Mouse (Mus musculus): ENCODE data around the gene Grb10. TPM values are rescaled to one million over a fixed set of nuclear protein-coding genes. Genes with fewer than 3 reads are reported as not detected.

The Grb10 gene
- total and polyA plus RNA-seq, 3 experiments, result 0.30 to 0.33 TPM; not detected in 1

GRCm38 (mm10) chr11:12040391-12040790, 1.9 kb upstream of the Grb10 start:
- Histone ChIP-seq H3K9me3 (replicated peaks) (peaks cover 17% of the 10 kb centered on the region), H3K27me3 (ENCODE audit: insufficient read depth, low read length) (no peaks in the 10 kb centered on the region; the same call in 1 of the 2 replicates), H3K4me1 (ENCODE audit: insufficient read depth, low read depth, low read length) (no peaks in the 10 kb centered on the region), H3K36me3 (replicated peaks) (no peaks in the 10 kb centered on the region), H3K4me3 (ENCODE audit: low read depth, low read length) (no peak overlapping the region)
- no peak for DNase-seq (ENCODE audit: low spot score)
- ATAC-seq (ENCODE audit: extremely low read depth, insufficient number of reproducible peaks, low FRiP score, poor library complexity, severe bottlenecking), result no peak
- TF ChIP-seq GATA2 (IDR thresholded peaks at IDR 0.05; ENCODE audit: borderline replicate concordance, low read depth, low read length) (no peak), POLR2AphosphoS5 (IDR thresholded peaks at IDR 0.05; ENCODE audit: insufficient replicate concordance, low read depth, low read length) (no peak), TAL1 (conservative IDR thresholded peaks at IDR 0.05; ENCODE audit: low read depth, low read length) (no peak), GATA1 (IDR thresholded peaks at IDR 0.05; ENCODE audit: borderline replicate concordance, low read length) (no peak), CTCF (IDR thresholded peaks at IDR 0.05; ENCODE audit: low read depth, low read length) (no peak)

DNA sequence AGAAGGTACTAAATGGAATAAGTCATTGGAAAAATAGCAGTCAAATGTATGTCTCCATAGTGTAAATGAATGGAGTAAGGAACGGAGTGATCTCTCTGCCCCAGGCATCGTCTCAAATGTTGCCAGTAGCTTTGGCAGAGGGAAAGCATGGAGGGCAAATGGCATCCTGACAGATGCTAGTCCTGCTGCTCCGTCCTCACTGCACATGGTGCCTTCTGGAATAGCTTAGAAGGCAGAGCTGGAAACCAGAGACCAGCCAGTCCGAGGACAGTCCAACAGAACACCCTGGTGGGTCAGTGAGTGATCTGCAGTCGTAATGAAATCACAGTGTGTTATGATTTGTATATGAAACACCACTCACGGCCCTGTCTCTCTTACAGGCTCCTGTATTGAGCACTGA, 1.3 kb upstream of the Grb10 start:
- Histone ChIP-seq H3K9me3 (replicated peaks) (peaks cover 17% of the 10 kb centered on the region), H3K4me1 (ENCODE audit: insufficient read depth, low read depth, low read length) (no peaks in the 10 kb centered on the region), H3K27me3 (ENCODE audit: insufficient read depth, low read length) (no peaks in the 10 kb centered on the region; the same call in 1 of the 2 replicates), H3K36me3 (replicated peaks) (no peaks in the 10 kb centered on the region), H3K4me3 (ENCODE audit: low read depth, low read length) (no peak overlapping the region)
- DNase-seq (ENCODE audit: low spot score) (no peak), ATAC-seq (ENCODE audit: extremely low read depth, insufficient number of reproducible peaks, low FRiP score, poor library complexity, severe bottlenecking) (no peak)
- TF ChIP-seq GATA1 (IDR thresholded peaks at IDR 0.05; ENCODE audit: borderline replicate concordance, low read length), result no peak
- no peak for TF ChIP-seq GATA2 (IDR thresholded peaks at IDR 0.05; ENCODE audit: borderline replicate concordance, low read depth, low read length)

- no peak overlapping the region for H3K4me3 ChIP-seq (ENCODE audit: low read depth, low read length)
- ATAC-seq (ENCODE audit: extremely low read depth, insufficient number of reproducible peaks, low FRiP score, poor library complexity, severe bottlenecking) (no peak), DNase-seq (ENCODE audit: low spot score) (no peak)
- TF ChIP-seq POLR2AphosphoS5 (IDR thresholded peaks at IDR 0.05; ENCODE audit: insufficient replicate concordance, low read depth, low read length), result no peak
- no peak for TF ChIP-seq CTCF (IDR thresholded peaks at IDR 0.05; ENCODE audit: low read depth, low read length)
- no peak for TF ChIP-seq GATA2 (IDR thresholded peaks at IDR 0.05; ENCODE audit: borderline replicate concordance, low read depth, low read length)
- no peak for TF ChIP-seq GATA1 (IDR thresholded peaks at IDR 0.05; ENCODE audit: borderline replicate concordance, low read length)
- no peak for TF ChIP-seq TAL1 (conservative IDR thresholded peaks at IDR 0.05; ENCODE audit: low read depth, low read length)
- H3K9me3 ChIP-seq (replicated peaks), result peaks cover 17% of the 10 kb centered on the region
- no peaks in the 10 kb centered on the region; the same call in 1 of the 2 replicates for H3K27me3 ChIP-seq (ENCODE audit: insufficient read depth, low read length)
- H3K36me3 ChIP-seq (replicated peaks), result no peaks in the 10 kb centered on the region
- H3K4me1 ChIP-seq (ENCODE audit: insufficient read depth, low read depth, low read length), result no peaks in the 10 kb centered on the region
These were observed 615 bp upstream of the Grb10 start for GRCm38 (mm10) chr11:12039098-12039497.

DNA sequence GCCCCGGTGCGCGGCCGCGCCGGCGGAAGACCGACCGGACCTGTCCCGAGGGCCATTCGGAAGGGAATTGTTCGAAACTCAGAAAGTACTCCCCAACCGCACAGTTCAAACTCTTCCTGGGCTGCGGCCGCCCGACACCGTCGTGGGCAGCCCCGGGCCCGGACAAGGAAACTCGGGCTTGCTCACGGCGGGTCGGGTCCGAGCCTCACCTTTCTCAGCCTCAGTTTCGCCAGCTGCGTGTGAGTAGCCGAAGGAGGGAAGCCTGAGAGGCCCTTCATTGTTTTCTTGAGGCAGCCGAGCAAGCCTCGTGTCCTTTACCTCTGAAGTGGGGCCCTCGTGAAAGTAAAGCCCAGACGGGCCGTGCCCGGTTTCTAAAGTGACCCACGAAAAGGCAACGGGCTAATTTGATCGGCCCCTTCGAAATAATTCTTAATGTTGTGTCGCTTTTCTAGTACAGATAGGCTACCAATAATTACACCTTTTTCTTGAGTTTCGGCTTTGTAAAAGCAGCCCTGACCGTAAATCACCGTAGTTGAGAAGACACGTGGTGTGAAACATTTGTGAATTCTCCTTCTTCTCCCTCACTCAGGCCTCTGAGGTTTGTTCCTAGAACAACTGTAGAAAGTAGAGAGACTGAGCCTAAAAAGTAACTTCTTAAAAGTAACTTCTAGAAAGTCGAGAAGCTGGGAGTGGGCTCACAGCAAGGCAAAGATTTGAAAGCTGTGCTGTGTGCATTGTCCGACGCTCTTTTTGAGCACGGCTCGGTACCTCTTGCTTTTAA, 604 bp downstream of the Grb10 start:
- Histone ChIP-seq H3K27me3 (ENCODE audit: insufficient read depth, low read length) (no peaks in the 10 kb centered on the region; the same call in 1 of the 2 replicates), H3K9me3 (replicated peaks) (peaks cover 17% of the 10 kb centered on the region), H3K36me3 (replicated peaks) (no peaks in the 10 kb centered on the region), H3K4me1 (ENCODE audit: insufficient read depth, low read depth, low read length) (no peaks in the 10 kb centered on the region), H3K4me3 (ENCODE audit: low read depth, low read length) (no peak overlapping the region)
- no peak for TF ChIP-seq GATA1 (IDR thresholded peaks at IDR 0.05; ENCODE audit: borderline replicate concordance, low read length)
- TF ChIP-seq TAL1 (conservative IDR thresholded peaks at IDR 0.05; ENCODE audit: low read depth, low read length), result no peak
- no peak for TF ChIP-seq POLR2AphosphoS5 (IDR thresholded peaks at IDR 0.05; ENCODE audit: insufficient replicate concordance, low read depth, low read length)
- TF ChIP-seq CTCF (IDR thresholded peaks at IDR 0.05; ENCODE audit: low read depth, low read length), result no peak
- TF ChIP-seq GATA2 (IDR thresholded peaks at IDR 0.05; ENCODE audit: borderline replicate concordance, low read depth, low read length), result no peak
- ATAC-seq (ENCODE audit: extremely low read depth, insufficient number of reproducible peaks, low FRiP score, poor library complexity, severe bottlenecking) (no peak), DNase-seq (ENCODE audit: low spot score) (no peak)

DNA sequence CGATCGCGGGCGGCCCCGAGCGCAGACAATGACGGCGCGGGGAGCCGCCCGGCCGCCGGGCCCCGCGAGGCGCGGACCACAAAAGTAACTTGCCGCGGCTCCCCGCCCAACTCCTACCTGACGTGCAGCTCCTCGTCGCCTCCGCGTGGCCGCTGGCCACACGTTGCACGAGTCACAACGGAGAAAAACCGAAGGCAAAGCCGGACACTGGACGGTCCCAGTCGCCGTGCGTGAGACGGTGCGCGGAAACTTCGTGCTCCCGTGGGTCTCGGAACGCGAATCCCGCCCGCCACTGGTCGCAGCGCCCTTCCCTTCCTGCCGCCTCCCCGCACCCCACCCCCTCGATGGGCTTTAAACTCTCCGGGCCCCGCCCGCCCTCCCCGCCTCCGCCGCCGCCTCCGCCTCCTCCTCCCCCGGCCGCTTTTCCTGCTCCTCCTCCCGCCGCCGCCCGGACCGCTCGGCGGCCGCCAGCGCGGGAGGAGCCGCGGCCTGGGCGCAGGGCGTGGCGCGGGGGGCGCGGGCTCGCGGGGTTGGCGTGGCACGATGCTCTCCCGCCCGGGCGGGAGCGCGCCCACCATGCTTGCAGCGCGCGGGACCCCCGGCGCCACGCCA, 1.3 kb downstream of the Grb10 start:
- H3K27me3 ChIP-seq (ENCODE audit: insufficient read depth, low read length), result no peaks in the 10 kb centered on the region; the same call in 1 of the 2 replicates
- H3K36me3 ChIP-seq (replicated peaks), result no peaks in the 10 kb centered on the region
- peaks cover 17% of the 10 kb centered on the region for H3K9me3 ChIP-seq (replicated peaks)
- ATAC-seq (ENCODE audit: extremely low read depth, insufficient number of reproducible peaks, low FRiP score, poor library complexity, severe bottlenecking), result no peak
- H3K4me1 ChIP-seq (ENCODE audit: insufficient read depth, low read depth, low read length), result no peaks in the 10 kb centered on the region
- no peak for DNase-seq (ENCODE audit: low spot score)
- TF ChIP-seq CTCF (IDR thresholded peaks at IDR 0.05; ENCODE audit: low read depth, low read length) (no peak), TAL1 (conservative IDR thresholded peaks at IDR 0.05; ENCODE audit: low read depth, low read length) (no peak), GATA1 (IDR thresholded peaks at IDR 0.05; ENCODE audit: borderline replicate concordance, low read length) (no peak), GATA2 (IDR thresholded peaks at IDR 0.05; ENCODE audit: borderline replicate concordance, low read depth, low read length) (no peak), POLR2AphosphoS5 (IDR thresholded peaks at IDR 0.05; ENCODE audit: insufficient replicate concordance, low read depth, low read length) (no peak)
- no peak overlapping the region; the same call in 1 of the 2 replicates for H3K4me3 ChIP-seq (ENCODE audit: low read depth, low read length)
